Mouse (Mus musculus) cerebellum, adult 2 months (tissue): ENCODE data around the gene Itgb5.

Experiments used
- CTCF ChIP-seq: fragments of 200-500 bp; IDR thresholded peaks from 2 replicates; pipeline ENCODE4 v1.5.1; 2011; ENCODE audit warnings: low read depth, mild to moderate bottlenecking, control low read depth, low read length, moderate library complexity, borderline replicate concordance; ENCODE audit not compliant: insufficient read depth
- POLR2A ChIP-seq: fragments of 200-500 bp; IDR thresholded peaks from 2 replicates; pipeline ENCODE4 v1.6.1; 2011; ENCODE audit warnings: low read length, control low read depth, borderline replicate concordance; ENCODE audit not compliant: insufficient read depth

DNA sequence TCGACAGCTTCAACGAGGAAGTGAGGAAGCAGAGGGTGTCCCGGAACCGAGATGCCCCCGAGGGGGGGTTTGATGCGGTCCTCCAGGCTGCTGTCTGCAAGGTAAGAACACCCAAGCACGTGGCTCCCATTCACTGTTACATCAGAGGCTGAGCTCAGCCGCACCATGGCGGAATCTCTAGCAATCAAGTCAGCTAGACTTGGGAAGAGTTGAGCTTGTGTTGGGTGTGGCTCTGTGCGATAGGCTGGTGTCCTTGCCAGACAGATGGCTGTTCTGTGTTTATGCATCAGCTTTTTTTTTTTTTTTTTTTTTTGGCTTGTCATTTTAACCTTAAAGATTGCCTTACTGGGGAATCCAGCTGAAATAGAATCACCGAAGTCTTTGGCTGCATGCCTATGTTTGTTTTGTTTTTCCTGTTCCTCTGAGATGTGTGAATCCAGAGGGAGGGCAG is 55.6 kb downstream of the Itgb5 start:
- TF ChIP-seq CTCF: no peak
- TF ChIP-seq POLR2A: no peak
